Mouse (Mus musculus) granulocyte monocyte progenitor cell, adult 5-6 weeks (primary cell): ENCODE results near the gene Sox15. TPM values are rescaled to one million over a fixed set of nuclear protein-coding genes. Genes with fewer than 3 reads are reported as not detected.

Source experiments
- ATAC-seq: replicated peaks from 2 replicates; pipeline ENCODE4 v1.8.0; 2016; ENCODE audit warnings: mild to moderate bottlenecking, moderate TSS enrichment, inconsistent platforms; ENCODE audit not compliant: poor library complexity, severe bottlenecking
- total RNA-seq, 2 experiments: library from RNA; stranded (forward) in 1 of 2; stranded (reverse) in 1 of 2; fragments of 200-712, 200-1000 nt in 1 of 2; fragments of >200 nt in 1 of 2; fragmentation: Nextera tagmentation in 1 of 2; gene quantifications; 2 replicates each; pipeline ENCODE4 v1.2.3; 2014 to 2017

Sox15 gene
- total RNA-seq, 2 experiments from 2014 or later = not detected

- peak; percentile 7 for ATAC-seq
These were observed 21.8 kb upstream of the Sox15 start for GRCm38 (mm10) chr11:69633128-69633866.

GRCm38 (mm10) chr11:69635471-69635870 is 19.6 kb upstream of the Sox15 start:
- no peak for ATAC-seq

GRCm38 (mm10) chr11:69645860-69646259 is 9.3 kb upstream of the Sox15 start:
- ATAC-seq = no peak

GRCm38 (mm10) chr11:69653399-69653798 is 1.7 kb upstream of the Sox15 start:
- ATAC-seq = no peak

- no peak for ATAC-seq
These were observed 354 bp upstream of the Sox15 start for GRCm38 (mm10) chr11:69654760-69655159.

- ATAC-seq = no peak
These were observed 946 bp downstream of the Sox15 start for GRCm38 (mm10) chr11:69656065-69656455.

- ATAC-seq = peak; percentile 36; the same call in 1 of the 2 replicates
These were observed 1.7 kb downstream of the Sox15 start for GRCm38 (mm10) chr11:69656617-69657461.

- ATAC-seq = no peak
These were observed 2.4 kb downstream of the Sox15 start for GRCm38 (mm10) chr11:69657462-69657881.

GRCm38 (mm10) chr11:69661221-69661881 is 6.2 kb downstream of the Sox15 start:
- no peak for ATAC-seq

GRCm38 (mm10) chr11:69662213-69662966 is 7.3 kb downstream of the Sox15 start, which contains the start of gene Mpdu1:
TSS of gene Mpdu1 (minus strand) at chr11:69662642.
- ATAC-seq = peak; percentile 70

- no peak for ATAC-seq
These were observed 8.0 kb downstream of the Sox15 start for GRCm38 (mm10) chr11:69662967-69663671.

- no peak for ATAC-seq
These were observed 8.7 kb downstream of the Sox15 start for GRCm38 (mm10) chr11:69663795-69664194.

- ATAC-seq = no peak
These were observed 9.7 kb downstream of the Sox15 start for GRCm38 (mm10) chr11:69664841-69665240.

GRCm38 (mm10) chr11:69665457-69665960 is 10.4 kb downstream of the Sox15 start:
- ATAC-seq = no peak

- peak; percentile 65 for ATAC-seq
These were observed 11.0 kb downstream of the Sox15 start, which contains the start of gene Cd68 for GRCm38 (mm10) chr11:69665961-69666664. TSS of gene Cd68 (minus strand) at chr11:69666153.

- ATAC-seq = no peak
These were observed 11.5 kb downstream of the Sox15 start for GRCm38 (mm10) chr11:69666665-69667005.

- peak; percentile 61 for ATAC-seq
These were observed 15.9 kb downstream of the Sox15 start for GRCm38 (mm10) chr11:69670786-69671725.

- ATAC-seq = peak; percentile 21; the same call in 1 of the 2 replicates
These were observed 16.6 kb downstream of the Sox15 start for GRCm38 (mm10) chr11:69671726-69672124.
